Comparison of ENCODE assay signal across 8 mouse cellular contexts in the genomic region with DNA sequence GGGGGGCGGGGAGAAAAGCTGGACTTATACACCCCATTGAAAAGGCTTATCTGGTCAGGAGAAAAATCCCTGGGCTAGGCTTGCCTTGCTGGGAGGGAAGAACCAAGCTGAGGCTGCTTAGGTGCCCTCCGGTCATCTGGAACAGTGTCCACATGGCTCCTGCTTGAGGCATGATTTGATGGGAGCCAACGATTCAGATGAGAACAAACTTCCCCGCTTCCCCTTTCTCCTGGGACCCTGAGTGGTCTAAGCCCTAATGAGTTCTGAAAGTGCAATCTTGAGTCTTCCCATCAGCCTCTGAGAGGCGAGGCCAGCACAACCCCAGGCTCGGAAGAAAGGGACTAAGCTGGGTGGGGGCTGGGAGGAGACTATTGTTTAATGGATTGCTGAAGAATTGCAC.
DNase-seq lines count a peak whose midpoint lies in the region; ATAC-seq and TF ChIP-seq lines count a peak whose summit lies in the region.

No protein-coding gene starts in this region.

- no peak overlapping the region for H3ac ChIP-seq in myocyte (ENCODE audit: control insufficient read depth, insufficient read length)

- no peaks in the 10 kb centered on the region for H3K36me3 ChIP-seq in heart, embryonic 10.5 days
- no peaks in the 10 kb centered on the region for H3K36me3 ChIP-seq in forebrain, embryonic 12.5 days (replicated peaks)
- no peaks in the 10 kb centered on the region for H3K36me3 ChIP-seq in intestine, postnatal 0 days (ENCODE audit: control insufficient read depth, insufficient read depth)
- no peaks in the 10 kb centered on the region for H3K36me3 ChIP-seq in myocyte (ENCODE audit: control insufficient read depth, insufficient read depth)

- 3% methylated on average over 5 of the region's 6 CpGs for WGBS in heart, embryonic 10.5 days
- WGBS in forebrain, embryonic 12.5 days = 2% methylated on average over 5 of the region's 6 CpGs
- under 1% methylated on average over 6 of the region's 6 CpGs for WGBS in intestine, postnatal 0 days

- peak overlapping the region; percentile 54 for H3K4me2 ChIP-seq in forebrain, embryonic 12.5 days
- peak overlapping the region; percentile 55 for H3K4me2 ChIP-seq in intestine, postnatal 0 days (replicated peaks; ENCODE audit: low read depth)
- peak overlapping the region; percentile 47 for H3K4me2 ChIP-seq in myocyte (ENCODE audit: low read depth)

- H3K27me3 ChIP-seq in heart, embryonic 10.5 days (ENCODE audit: insufficient read depth, poor library complexity, severe bottlenecking) = no peaks in the 10 kb centered on the region
- H3K27me3 ChIP-seq in forebrain, embryonic 12.5 days = no peaks in the 10 kb centered on the region
- H3K27me3 ChIP-seq in intestine, postnatal 0 days (replicated peaks; ENCODE audit: control insufficient read depth, insufficient read depth, low read length) = no peaks in the 10 kb centered on the region
- no peaks in the 10 kb centered on the region for H3K27me3 ChIP-seq in myocyte (ENCODE audit: control insufficient read depth, insufficient read depth, insufficient read length)

- peak; percentile 81 for ATAC-seq in forebrain, embryonic 12.5 days (ENCODE audit: low FRiP score)
- ATAC-seq in intestine, postnatal 0 days = no peak

- H3K9me3 ChIP-seq in heart, embryonic 10.5 days = no peaks in the 10 kb centered on the region
- H3K9me3 ChIP-seq in forebrain, embryonic 12.5 days = no peaks in the 10 kb centered on the region
- H3K9me3 ChIP-seq in intestine, postnatal 0 days (ENCODE audit: control insufficient read depth) = no peaks in the 10 kb centered on the region

- no peak for TF ChIP-seq POLR2A in myocyte (IDR thresholded peaks at IDR 0.05; ENCODE audit: insufficient read length, low read depth)

- H3K9ac ChIP-seq in forebrain, embryonic 12.5 days = peak overlapping the region; percentile 48; the same call in 1 of the 2 replicates
- no peak overlapping the region for H3K9ac ChIP-seq in intestine, postnatal 0 days (ENCODE audit: low read depth, low read length)

- no peak for DNase-seq in heart, embryonic 10.5 days (ENCODE audit: low spot score)
- DNase-seq in heart, adult 9 months (ENCODE audit: low spot score in 2 of 2) = no peak
- DNase-seq in MN1 (ENCODE audit: low spot score) = peak; percentile 74
- DNase-seq in adrenal gland, adult 8-10 months = no peak
- no peak for DNase-seq in adrenal gland, postnatal 14 days

- peak overlapping the region; percentile 65 for H3K4me3 ChIP-seq in heart, embryonic 10.5 days
- peak overlapping the region; percentile 33 for H3K4me3 ChIP-seq in forebrain, embryonic 12.5 days (replicated peaks)
- H3K4me3 ChIP-seq in intestine, postnatal 0 days (ENCODE audit: low read depth, low read length) = peak overlapping the region; percentile 21
- H3K4me3 ChIP-seq in myocyte = peak overlapping the region; percentile 14

- H3K27ac ChIP-seq in heart, embryonic 10.5 days = peak overlapping the region; percentile 86
- H3K27ac ChIP-seq in forebrain, embryonic 12.5 days = peak overlapping the region; percentile 99
- no peak overlapping the region; the same call in 1 of the 2 replicates for H3K27ac ChIP-seq in intestine, postnatal 0 days (ENCODE audit: low read depth, low read length)

- H3K4me1 ChIP-seq in heart, embryonic 10.5 days = peaks cover 27% of the 10 kb centered on the region
- peaks cover 33% of the 10 kb centered on the region for H3K4me1 ChIP-seq in forebrain, embryonic 12.5 days
- H3K4me1 ChIP-seq in intestine, postnatal 0 days (replicated peaks; ENCODE audit: control insufficient read depth, insufficient read depth, low read length) = peaks cover 13% of the 10 kb centered on the region; the same call in 1 of the 2 replicates

- H3K79me2 ChIP-seq in myocyte (ENCODE audit: control insufficient read depth, insufficient read depth) = no peaks in the 10 kb centered on the region

- TF ChIP-seq CTCF in intestine, postnatal 0 days (IDR thresholded peaks at IDR 0.05; ENCODE audit: low read depth) = no peak

TF ChIP-seq in myocyte, 11 proteins besides CTCF, POLR2A, EP300 and RAD21:
- TF ChIP-seq TCF12 (IDR thresholded peaks at IDR 0.05; ENCODE audit: insufficient read depth, poor library complexity, severe bottlenecking) (no peak), CEBPB (IDR thresholded peaks at IDR 0.05; ENCODE audit: insufficient read depth, poor library complexity, severe bottlenecking) (no peak), MYOD1 (IDR thresholded peaks at IDR 0.05; ENCODE audit: control insufficient read depth in 1 of 3, insufficient read length in 2 of 3, low read depth in 2 of 3) (no peak), E2F4 (IDR thresholded peaks at IDR 0.05; ENCODE audit: insufficient read depth) (no peak), POLR2AphosphoS2 (IDR thresholded peaks at IDR 0.05; ENCODE audit: insufficient read length, low read depth) (no peak), USF1 (IDR thresholded peaks at IDR 0.05; ENCODE audit: low read depth) (no peak), MAX (IDR thresholded peaks at IDR 0.05; ENCODE audit: low read depth) (no peak), SRF (IDR thresholded peaks at IDR 0.05; ENCODE audit: control insufficient read depth, insufficient read length, low read depth) (no peak), TCF3 (IDR thresholded peaks at IDR 0.05; ENCODE audit: insufficient read length, low read depth) (no peak), MYOG (IDR thresholded peaks at IDR 0.05; ENCODE audit: control insufficient read depth in 1 of 3, insufficient read depth in 1 of 3, insufficient read length in 2 of 3, low read depth in 2 of 3) (no peak)

Comparison
In these comparisons a context has a peak if more than half of its experiments do, and no peak if none do; other contexts are left out.
1. H3K4me3 ChIP-seq: peak in every context shown above with its lines; median percentile 65 in heart, embryonic 10.5 days; 33 in forebrain, embryonic 12.5 days; 21 in intestine, postnatal 0 days; 14 in myocyte.